13 mouse cellular contexts compared by ENCODE assay signal in genomic region chr8:109463075-109463474, GRCm38 (mm10). TPM values are rescaled to one million over a fixed set of nuclear protein-coding genes. Genes with fewer than 3 reads are reported as not detected.
DNase-seq lines count a peak whose midpoint lies in the region; ATAC-seq and TF ChIP-seq lines count a peak whose summit lies in the region.
"Had no signal": no experiment of that assay in that cellular context is flagged by ENCODE, and none has a peak within 500 bp of the region (broad histone marks: within the 10 kb centered on the region; RNA-seq: fewer than 3 reads in every experiment).

No protein-coding gene starts in this region.

- peak overlapping the region; percentile 98 for H3K27ac ChIP-seq in midbrain, embryonic 13.5 days
- H3K27ac ChIP-seq: limb, embryonic 12.5 days had no signal

- no peak overlapping the region for H3K9ac ChIP-seq in midbrain, embryonic 13.5 days (replicated peaks)
- H3K9ac ChIP-seq: limb, embryonic 12.5 days had no signal

- H3K27me3 ChIP-seq in midbrain, embryonic 13.5 days, result no peaks in the 10 kb centered on the region

- no peak overlapping the region for H3K4me2 ChIP-seq in midbrain, embryonic 13.5 days (replicated peaks)

- H3K36me3 ChIP-seq in midbrain, embryonic 13.5 days, result no peaks in the 10 kb centered on the region
- H3K36me3 ChIP-seq: limb, embryonic 12.5 days had no signal

- WGBS in midbrain, embryonic 13.5 days, result 48% methylated on average over 2 of the region's 2 CpGs

- intact Hi-C loops in left cerebral cortex, postnatal 4 days (cut with DNase I), result no loop called here

- no peak overlapping the region for H3K4me3 ChIP-seq in midbrain, embryonic 13.5 days (replicated peaks)
- H3K4me3 ChIP-seq: erythroblast, embryonic 14.5 days; limb, embryonic 12.5 days had no signal

- TF ChIP-seq POLR2A in brain, embryonic 14.5 days (IDR thresholded peaks at IDR 0.05; ENCODE audit: borderline replicate concordance, extremely low read depth, insufficient read depth, insufficient read length, poor library complexity, severe bottlenecking), result no peak

- ATAC-seq in midbrain, embryonic 13.5 days, result no peak
- ATAC-seq: Patski had no signal

- no peak for TF ChIP-seq CTCF in brain, embryonic 14.5 days (IDR thresholded peaks at IDR 0.05; ENCODE audit: borderline replicate concordance, extremely low read depth, insufficient read depth, insufficient read length)

- H3K9me3 ChIP-seq in midbrain, embryonic 13.5 days, result no peaks in the 10 kb centered on the region
- H3K9me3 ChIP-seq: limb, embryonic 12.5 days had no signal

- peaks cover 61% of the 10 kb centered on the region for H3K4me1 ChIP-seq in midbrain, embryonic 13.5 days (replicated peaks)

- DNase-seq in adrenal gland, adult 8-10 months, result peak; percentile 6
- DNase-seq in adrenal gland, adult 18-20 months (ENCODE audit: low spot score in 2 of 2), result no peak
- peak; percentile 56 for DNase-seq in left cerebral cortex, postnatal 4 days
- DNase-seq in left cerebral cortex, adult 9 months (ENCODE audit: low spot score in 2 of 2), result no peak
- DNase-seq in brain, embryonic 14.5 days (ENCODE audit: low read depth), result peak; percentile 76
- no peak for DNase-seq in thymus, adult 18-20 months
- no peak for DNase-seq in thymus, postnatal 25 days

RNA-seq across cellular contexts. Expression of gene Pmfbp1, which starts 30.8 kb away (rescaled TPM):
- total RNA-seq in adrenal gland, adult 8-10 months (2022), result not detected
- not detected for total RNA-seq in adrenal gland, adult 18-20 months (2021)
- under 1 TPM in 1 of 2 experiments, not detected in 1; 0.12 TPM for total RNA-seq in left cerebral cortex, postnatal 4 days (2021)
- 0.88 and 3.6 TPM in 2 replicates for polyA plus RNA-seq in brain, embryonic 14.5 days (2012; rRNA removed)
- polyA plus RNA-seq in midbrain, embryonic 13.5 days (2015; fragmentation: Nextera tagmentation; extraction: Ambion mirVana), result 1.8 and 2.5 TPM in 2 replicates
- total RNA-seq: common myeloid progenitor, adult 5-6 weeks had no signal
- polyA plus RNA-seq: erythroblast, embryonic 14.5 days; lung, embryonic 16.5 days; Patski had no signal

Comparison
In these comparisons a context has a peak if more than half of its experiments do, and no peak if none do; other contexts are left out.
1. DNase-seq: peak in adrenal gland, adult 8-10 months (single experiment), left cerebral cortex, postnatal 4 days (single experiment) and brain, embryonic 14.5 days (single experiment); none in adrenal gland, adult 18-20 months (0 of 2), left cerebral cortex, adult 9 months (0 of 2), thymus, adult 18-20 months (0 of 2) and thymus, postnatal 25 days (single experiment).